Mouse (Mus musculus): ENCODE measurements around the gene Psmg4. TPM values are rescaled to one million over a fixed set of nuclear protein-coding genes. Genes with fewer than 3 reads are reported as not detected.

Psmg4 gene
- 131 and 162 TPM in 2 replicates for polyA plus RNA-seq (2012; rRNA removed)

DNA sequence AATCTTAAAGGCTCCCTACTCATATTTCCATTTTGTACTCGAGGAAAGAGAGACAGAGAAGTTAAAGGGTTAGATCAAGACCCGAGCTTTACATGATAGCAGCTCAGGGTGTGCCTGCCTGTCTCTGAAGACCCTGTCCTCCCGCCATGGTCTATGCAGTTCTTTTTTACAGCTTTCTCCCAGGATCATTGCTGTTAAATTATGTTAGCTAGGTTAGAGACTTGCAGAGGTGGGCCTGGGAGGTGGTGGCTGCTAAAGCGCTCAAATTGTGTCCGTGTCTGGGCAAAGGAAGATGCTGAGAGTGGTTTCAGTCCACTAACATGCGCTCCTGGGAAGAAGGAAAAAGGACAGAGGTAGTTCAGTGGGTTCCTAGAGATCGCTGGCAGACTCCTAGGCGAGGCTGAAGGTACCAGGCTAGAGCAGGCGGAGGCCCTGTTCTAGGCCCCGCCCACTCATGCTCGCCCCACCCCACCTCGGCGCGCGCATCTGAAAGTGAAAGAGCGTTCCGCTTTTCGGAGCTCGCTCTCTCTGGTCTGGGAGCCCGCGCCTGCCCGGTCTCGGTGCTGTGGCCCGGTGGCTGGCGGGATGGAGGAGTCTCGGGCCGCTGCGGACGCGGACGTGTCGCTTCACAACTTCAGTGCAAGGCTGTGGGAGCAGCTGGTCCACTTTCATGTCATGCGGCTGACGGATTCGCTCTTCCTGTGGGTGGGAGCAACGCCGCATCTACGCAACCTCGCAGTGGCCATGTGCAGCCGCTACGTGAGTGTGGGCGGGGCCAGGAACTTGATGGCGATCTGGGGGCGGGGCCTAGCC lies at the start of gene Psmg4:
Gene Psmg4 (plus strand): TSS at position 474 of the 813 bp plus-strand sequence.

DNA sequence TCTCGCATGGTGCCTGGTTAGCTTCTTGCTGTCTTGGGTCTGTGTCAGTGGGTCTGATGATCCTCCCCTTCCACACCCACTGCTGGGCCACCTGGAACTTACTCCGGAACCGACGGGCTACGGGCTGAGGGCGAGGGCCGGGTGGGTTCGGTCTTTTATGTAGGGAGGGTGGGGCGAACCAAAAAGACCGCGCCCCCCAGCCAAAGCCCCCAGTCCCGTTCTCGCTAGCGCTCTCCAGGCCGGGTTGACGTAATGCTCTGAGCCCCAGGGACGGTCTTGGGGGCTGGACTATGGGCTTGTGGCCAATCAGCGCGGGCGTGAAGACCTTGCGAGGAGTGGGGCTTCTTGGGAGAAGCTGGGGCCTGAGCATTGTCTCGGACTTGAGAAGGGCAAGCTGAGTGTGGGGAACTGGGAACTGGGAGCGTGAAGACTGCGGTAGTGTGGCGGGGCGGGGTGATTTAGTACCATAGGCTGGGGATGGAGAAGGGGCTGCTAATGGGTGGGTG lies 32.5 kb upstream of the Psmg4 start, which contains the start of gene Tubb2b:
Gene Tubb2b (minus strand): TSS at position 241 of the 506 bp plus-strand sequence.

Other genes starting within 250 kb of the Psmg4 start
- 5.3 and 7.8 TPM in 2 replicates for gene Nqo2, start 198.3 kb upstream of the Psmg4 start, polyA plus RNA-seq (2012; rRNA removed)
- gene Ripk1, start 160.6 kb upstream of the Psmg4 start, polyA plus RNA-seq (2012; rRNA removed), result 5.0 and 6.5 TPM in 2 replicates
- gene Serpinb6a, start 160.2 kb upstream of the Psmg4 start, polyA plus RNA-seq (2012; rRNA removed), result 26.9 and 37.9 TPM in 2 replicates
- 26.4 and 28.0 TPM in 2 replicates for gene Bphl, start 125.4 kb upstream of the Psmg4 start, polyA plus RNA-seq (2012; rRNA removed)
- 2,489 and 2,593 TPM in 2 replicates for gene Tubb2a, start 85.0 kb upstream of the Psmg4 start, polyA plus RNA-seq (2012; rRNA removed)
- 5,936 and 7,251 TPM in 2 replicates for gene Tubb2b, start 32.5 kb upstream of the Psmg4 start, polyA plus RNA-seq (2012; rRNA removed)
- 46.5 and 52.8 TPM in 2 replicates for gene Slc22a23, start 182.2 kb downstream of the Psmg4 start, polyA plus RNA-seq (2012; rRNA removed)